Mouse (Mus musculus) MEL (cell line): ENCODE measurements around the gene Lrrk1. TPM values are rescaled to one million over a fixed set of nuclear protein-coding genes. Genes with fewer than 3 reads are reported as not detected.

Source experiments
- DNase-seq: peaks from one replicate; pipeline ENCODE4 v3.0.0; 2011; ENCODE audit warnings: low read depth, low spot score
- H3K27ac ChIP-seq: 2 replicates; pipeline ENCODE4 v1.5.1; 2012; ENCODE audit warnings: low read depth, mild to moderate bottlenecking, control low read depth, low read length, moderate library complexity; ENCODE audit not compliant: control insufficient read depth
- H3K27me3 ChIP-seq, 2 experiments: fragments of 150-350 bp in 1 of 2; sonication (generic) in 1 of 2; 2 replicates each; pipeline ENCODE4 v1.6.1; 2012; ENCODE audit warnings: low read length in 2 of 2, mild to moderate bottlenecking in 2 of 2, improper control_type of control experiment in 1 of 2, moderate library complexity in 1 of 2; ENCODE audit not compliant: insufficient read depth in 2 of 2, control insufficient read depth in 1 of 2
- H3K36me3 ChIP-seq, 2 experiments: 2 replicates each; pipeline ENCODE4 v1.6.1; 2012 to 2014; ENCODE audit warnings: low read length in 2 of 2, improper control_type of control experiment in 1 of 2, inconsistent platforms in 1 of 2, mild to moderate bottlenecking in 1 of 2; ENCODE audit not compliant: insufficient read depth in 2 of 2, control insufficient read depth in 1 of 2
- H3K4me1 ChIP-seq, 2 experiments: fragments of 150-350 bp in 1 of 2; sonication (generic) in 1 of 2; 2 replicates each; pipeline ENCODE4 v1.6.1; 2012; ENCODE audit warnings: low read length in 2 of 2, improper control_type of control experiment in 1 of 2, mild to moderate bottlenecking in 1 of 2; ENCODE audit not compliant: insufficient read depth in 2 of 2, control insufficient read depth in 1 of 2
- H3K4me3 ChIP-seq, 2 experiments: fragments of 150-350 bp in 1 of 2; sonication (generic) in 1 of 2; 2 replicates each; pipeline ENCODE4 v1.5.1; 2012; ENCODE audit warnings: low read depth in 2 of 2, low read length in 2 of 2, mild to moderate bottlenecking in 2 of 2, moderate library complexity in 2 of 2, control low read depth in 1 of 2, improper control_type of control experiment in 1 of 2; ENCODE audit not compliant: control insufficient read depth in 1 of 2, insufficient read depth in 1 of 2
- H3K79me2 ChIP-seq: 2 replicates; pipeline ENCODE4 v1.6.1; 2012; ENCODE audit warnings: mild to moderate bottlenecking, low read length, moderate library complexity; ENCODE audit not compliant: control insufficient read depth, poor library complexity, insufficient read depth
- H3K9ac ChIP-seq: 2 replicates; pipeline ENCODE4 v1.6.1; 2012; ENCODE audit warnings: low read depth, mild to moderate bottlenecking, control low read depth, low read length, moderate library complexity; ENCODE audit not compliant: control insufficient read depth, poor library complexity, severe bottlenecking
- H3K9me3 ChIP-seq: fragments of 150-350 bp; sonication (generic); replicated peaks from 2 replicates; pipeline ENCODE4 v1.6.1; 2012; ENCODE audit warnings: mild to moderate bottlenecking, low read length, improper control_type of control experiment, moderate library complexity; ENCODE audit not compliant: insufficient read depth
- ELF1 ChIP-seq: IDR thresholded peaks from 2 replicates; pipeline ENCODE4 v1.6.1; 2014; ENCODE audit warnings: low read depth, mild to moderate bottlenecking, inconsistent platforms, low read length, improper control_type of control experiment, moderate library complexity
- EP300 ChIP-seq, 2 experiments: IDR thresholded peaks; 2 replicates each; pipeline ENCODE4 v1.6.1; 2011; ENCODE audit warnings: improper control_type of control experiment in 2 of 2, low read length in 2 of 2, low read depth in 1 of 2, mild to moderate bottlenecking in 1 of 2
- ETS1 ChIP-seq: IDR thresholded peaks from 2 replicates; pipeline ENCODE4 v1.6.1; 2012; ENCODE audit warnings: low read depth, mild to moderate bottlenecking, inconsistent platforms, low read length, improper control_type of control experiment, moderate library complexity
- GATA1 ChIP-seq: IDR thresholded peaks from 2 replicates; pipeline ENCODE4 v1.6.1; 2011; ENCODE audit warnings: low read depth, low read length, improper control_type of control experiment
- HCFC1 ChIP-seq: IDR thresholded peaks from 2 replicates; pipeline ENCODE4 v1.6.1; 2012; ENCODE audit warnings: low read depth, mild to moderate bottlenecking, inconsistent platforms, low read length, improper control_type of control experiment, moderate library complexity
- MAX ChIP-seq: IDR thresholded peaks from 2 replicates; pipeline ENCODE4 v1.6.1; 2011; ENCODE audit warnings: low read length, improper control_type of control experiment
- MAZ ChIP-seq: IDR thresholded peaks from 2 replicates; pipeline ENCODE4 v1.6.1; 2012; ENCODE audit warnings: low read depth, mild to moderate bottlenecking, inconsistent platforms, low read length, improper control_type of control experiment
- NELFE ChIP-seq: IDR thresholded peaks from 2 replicates; pipeline ENCODE4 v1.6.1; 2011; ENCODE audit warnings: low read depth, low read length, improper control_type of control experiment
- POLR2AphosphoS2 ChIP-seq: IDR thresholded peaks from 2 replicates; pipeline ENCODE4 v1.6.1; 2011; ENCODE audit warnings: low read length, improper control_type of control experiment
- POLR2AphosphoS5 ChIP-seq: IDR thresholded peaks from 2 replicates; pipeline ENCODE4 v1.6.1; 2012; ENCODE audit warnings: low read depth, borderline replicate concordance, mild to moderate bottlenecking, inconsistent platforms, low read length, moderate library complexity, mixed read lengths
- RAD21 ChIP-seq: IDR thresholded peaks from 2 replicates; pipeline ENCODE4 v1.6.1; 2011; ENCODE audit warnings: mild to moderate bottlenecking, low read depth, low read length, improper control_type of control experiment
- RCOR1 ChIP-seq: IDR thresholded peaks from 2 replicates; pipeline ENCODE4 v1.6.1; 2012; ENCODE audit warnings: low read depth, mild to moderate bottlenecking, inconsistent platforms, low read length, improper control_type of control experiment
- SMC3 ChIP-seq: IDR thresholded peaks from 2 replicates; pipeline ENCODE4 v1.6.1; 2011; ENCODE audit warnings: low read depth, low read length, improper control_type of control experiment
- USF2 ChIP-seq, 2 experiments: IDR thresholded peaks; 2 replicates each; pipeline ENCODE4 v1.6.1; 2011 to 2012; ENCODE audit warnings: improper control_type of control experiment in 2 of 2, low read length in 2 of 2, borderline replicate concordance in 1 of 2, inconsistent platforms in 1 of 2, low read depth in 1 of 2, mild to moderate bottlenecking in 1 of 2; ENCODE audit not compliant: insufficient read depth in 1 of 2
- ZKSCAN1 ChIP-seq: IDR thresholded peaks from 2 replicates; pipeline ENCODE4 v1.6.1; 2012; ENCODE audit warnings: low read depth, mild to moderate bottlenecking, inconsistent platforms, low read length, improper control_type of control experiment, moderate library complexity
- ZMIZ1 ChIP-seq: IDR thresholded peaks from 2 replicates; pipeline ENCODE4 v1.6.1; 2012; ENCODE audit warnings: low read depth, mild to moderate bottlenecking, inconsistent platforms, low read length, improper control_type of control experiment, moderate library complexity
- polyA plus RNA-seq, 2 experiments: library from polyadenylated mRNA; stranded (reverse) in 1 of 2; unstranded in 1 of 2; fragments of >175 nt in 1 of 2; fragments of >200 nt in 1 of 2; gene quantifications; 2 replicates each; pipeline versions ENCODE4 v1.2.1 to v1.2.4; 2012; ENCODE audit warnings: low replicate concordance in 2 of 2, low read depth in 1 of 2; ENCODE audit not compliant: insufficient read length in 2 of 2, insufficient read depth in 1 of 2, missing spikeins in 1 of 2
- total RNA-seq: library from RNA; depleted of rRNA; stranded (reverse); fragments of 300-350 nt; gene quantifications from 2 replicates; pipeline ENCODE4 v1.2.3, GENCODE M21; 2012

Gene Lrrk1
- total and polyA plus RNA-seq, 3 experiments: 9.1 to 19.1 TPM; not detected in 1

DNA sequence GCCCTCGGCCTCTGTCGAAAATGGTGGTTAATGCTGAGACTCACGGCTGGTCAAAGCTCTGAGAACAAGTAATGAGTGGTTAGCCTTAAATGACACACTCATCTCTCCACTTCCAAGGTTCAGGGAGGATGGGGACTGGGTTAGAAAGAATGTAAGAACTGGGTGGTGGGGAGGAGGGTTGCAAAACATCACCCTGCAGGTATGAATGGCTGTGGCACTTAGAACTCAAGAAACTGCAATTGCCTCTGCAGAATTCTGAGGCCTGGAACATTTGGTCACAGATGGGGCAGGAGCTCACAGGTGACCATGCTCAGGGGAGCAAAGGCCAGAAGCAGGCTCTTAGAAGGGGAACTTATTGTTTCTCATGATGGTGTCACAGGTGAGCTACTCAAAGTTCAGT is 29.7 kb downstream of the Lrrk1 start:
- Histone ChIP-seq H3K27ac (no peak overlapping the region), H3K4me3 (no peak overlapping the region), H3K9ac (no peak overlapping the region), H3K27me3 (no peaks in the 10 kb centered on the region), H3K36me3 (0 out of 4 replicates have a peak, but pooled peaks cover 0 to 2% of the 10 kb centered on the region in 2 experiments), H3K4me1 (no peaks in the 10 kb centered on the region), H3K9me3 (no peaks in the 10 kb centered on the region), H3K79me2 (no peaks in the 10 kb centered on the region)
- no peak for DNase-seq
- TF ChIP-seq ZMIZ1 (no peak), POLR2AphosphoS2 (no peak), POLR2AphosphoS5 (no peak), HCFC1 (no peak)
- TF ChIP-seq, all 39 proteins: peak for 0

DNA sequence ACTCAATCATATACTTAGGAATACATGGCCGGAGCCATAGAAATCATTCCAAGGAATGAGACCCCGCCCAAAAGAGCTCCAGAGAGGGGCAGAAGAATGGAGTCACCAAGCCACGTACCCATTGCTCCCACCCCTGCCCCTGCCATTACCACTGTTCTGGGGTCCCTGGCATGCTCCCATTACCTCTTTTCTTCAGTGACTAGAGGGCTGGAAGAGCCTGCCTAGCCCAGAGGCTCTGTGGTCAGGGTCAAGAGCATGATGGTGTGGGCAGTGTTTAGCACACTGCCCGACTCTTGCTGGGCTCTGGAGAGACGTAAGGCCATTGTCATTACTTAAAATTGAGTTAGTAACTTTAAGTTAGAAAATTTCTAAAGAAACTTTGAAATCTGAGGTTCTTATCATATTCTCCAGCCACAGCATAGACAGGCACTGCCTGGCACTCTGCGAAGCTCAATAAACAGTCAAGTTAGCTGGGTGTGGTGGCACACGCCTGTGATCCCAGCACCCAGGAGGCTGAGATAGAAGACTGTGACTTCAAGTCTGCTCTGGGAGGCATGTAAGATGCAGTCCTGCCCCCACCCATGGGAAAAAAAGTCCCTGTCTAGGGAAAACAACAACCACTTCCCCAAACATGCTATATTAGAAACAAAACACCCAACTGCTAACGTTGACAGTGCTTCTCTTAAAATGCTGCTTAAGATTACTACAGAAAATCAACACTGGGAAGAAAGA is 32.2 kb downstream of the Lrrk1 start:
- TF ChIP-seq RCOR1: no peak
- no peak for TF ChIP-seq MAX
- TF ChIP-seq RAD21: no peak
- no peak for TF ChIP-seq MAZ
- no peak for TF ChIP-seq USF2 (IDR thresholded peaks at IDR 0.05; ENCODE audit: borderline replicate concordance in 1 of 2, insufficient read depth in 1 of 2, low read depth in 1 of 2, low read length in 2 of 2)
- TF ChIP-seq ELF1: no peak
- no peak for TF ChIP-seq NELFE
- TF ChIP-seq SMC3: no peak
- no peak for TF ChIP-seq GATA1
- no peak for TF ChIP-seq ETS1
- no peak for TF ChIP-seq ZKSCAN1
- no peak for TF ChIP-seq EP300 (IDR thresholded peaks at IDR 0.05; ENCODE audit: low read depth in 1 of 2, low read length in 2 of 2)
- no peak for TF ChIP-seq POLR2AphosphoS5
- Histone ChIP-seq H3K27me3 (no peaks in the 10 kb centered on the region), H3K79me2 (no peaks in the 10 kb centered on the region), H3K4me3 (no peak overlapping the region), H3K9me3 (no peaks in the 10 kb centered on the region), H3K4me1 (no peaks in the 10 kb centered on the region), H3K27ac (no peak overlapping the region), H3K36me3 (0 out of 4 replicates have a peak, but pooled peaks cover 0 to 2% of the 10 kb centered on the region in 2 experiments), H3K9ac (no peak overlapping the region)
- DNase-seq: peak; percentile 46
